Mouse (Mus musculus) intestine, postnatal 0 days (tissue): ENCODE measurements around the gene Rassf4. TPM values are rescaled to one million over a fixed set of nuclear protein-coding genes. Genes with fewer than 3 reads are reported as not detected.

Source experiments
- ATAC-seq: fragments of 200-750 bp; cut with Nextera tagmentation; 2 replicates; pipeline ENCODE4 v1.8.0; 2017; ENCODE audit warnings: mild to moderate bottlenecking, moderate TSS enrichment, moderate library complexity
- H3K27ac ChIP-seq: fragments of 300-500 bp; sonication (generic); 2 replicates; pipeline ENCODE4 v1.5.1; 2014; ENCODE audit warnings: mild to moderate bottlenecking, low read depth, low read length, moderate library complexity
- H3K27me3 ChIP-seq: fragments of 300-500 bp; sonication (generic); replicated peaks from 2 replicates; pipeline ENCODE4 v1.6.1; 2014; ENCODE audit warnings: low read length, mixed read lengths; ENCODE audit not compliant: control insufficient read depth, insufficient read depth
- H3K36me3 ChIP-seq: fragments of 300-500 bp; sonication (generic); 2 replicates; pipeline ENCODE4 v1.6.1; 2014; ENCODE audit warnings: mild to moderate bottlenecking, moderate library complexity; ENCODE audit not compliant: control insufficient read depth, insufficient read depth
- H3K4me1 ChIP-seq: fragments of 300-500 bp; sonication (generic); replicated peaks from 2 replicates; pipeline ENCODE4 v1.6.1; 2014; ENCODE audit warnings: antibody characterized with exemption, low read length, mixed read lengths; ENCODE audit not compliant: control insufficient read depth, insufficient read depth
- H3K4me2 ChIP-seq: fragments of 300-500 bp; sonication (generic); replicated peaks from 2 replicates; pipeline ENCODE4 v1.6.1; 2014; ENCODE audit warnings: low read depth, mild to moderate bottlenecking, moderate library complexity
- H3K4me3 ChIP-seq: fragments of 300-500 bp; sonication (generic); 2 replicates; pipeline ENCODE4 v1.5.1; 2014; ENCODE audit warnings: low read depth, low read length
- H3K9ac ChIP-seq: fragments of 300-500 bp; sonication (generic); 2 replicates; pipeline ENCODE4 v1.6.1; 2014; ENCODE audit warnings: mild to moderate bottlenecking, low read depth, low read length
- H3K9me3 ChIP-seq: fragments of 300-500 bp; sonication (generic); 2 replicates; pipeline ENCODE4 v1.6.1; 2016; ENCODE audit warnings: mixed run types; ENCODE audit not compliant: control insufficient read depth
- CTCF ChIP-seq: sonication (generic); IDR thresholded peaks from 2 replicates; pipeline ENCODE4 v1.5.1; 2016; ENCODE audit warnings: low read depth, mild to moderate bottlenecking, control low read depth, antibody characterized with exemption, moderate library complexity
- WGBS: fragments of 180-500 bp; shearing (Covaris S2); extraction: QIAGEN DNeasy Blood & Tissue Kit; methylation state at CpG from one replicate; pipeline ENCODE4 v1.1.7; 2014; 5-methylcytosine and 5-hydroxymethylcytosine counted together
- polyA plus RNA-seq: library from polyadenylated mRNA; unstranded; fragments of >200 nt; fragmentation: Nextera tagmentation; extraction: Ambion mirVana; gene quantifications from 2 replicates; pipeline ENCODE4 v1.2.1, GENCODE M21; 2015

Gene Rassf4
- polyA plus RNA-seq, 1 experiment from 2014 or later = 6.4 TPM

DNA sequence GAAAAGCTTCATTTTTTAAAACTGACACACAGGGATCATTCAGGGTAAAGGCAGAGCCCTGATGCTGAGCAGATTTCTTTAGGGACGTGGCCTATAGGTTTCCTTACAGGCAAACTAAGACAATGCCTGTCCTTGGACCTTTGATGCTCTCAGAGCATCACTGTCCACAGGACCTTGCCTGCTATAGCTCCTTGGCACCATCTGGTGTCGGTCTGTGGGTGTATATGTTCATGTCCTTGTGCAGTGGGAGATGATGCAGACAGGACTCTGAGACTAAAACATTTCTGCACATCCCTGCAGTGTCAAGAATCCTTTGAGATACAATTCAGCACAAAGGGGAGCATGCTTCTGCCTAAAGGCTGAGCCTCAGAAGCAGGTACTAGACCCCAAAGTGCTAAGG lies 23.7 kb upstream of the Rassf4 start:
- Histone ChIP-seq H3K27me3 (no peaks in the 10 kb centered on the region), H3K9me3 (no peaks in the 10 kb centered on the region), H3K4me1 (no peaks in the 10 kb centered on the region), H3K27ac (no peak overlapping the region), H3K9ac (no peak overlapping the region), H3K4me2 (no peak overlapping the region), H3K36me3 (no peaks in the 10 kb centered on the region), H3K4me3 (no peak overlapping the region)
- WGBS = 43% methylated on average over 2 of the region's 2 CpGs
- peak; percentile 87 for TF ChIP-seq CTCF
- ATAC-seq = no peak

- H3K27me3 ChIP-seq = no peaks in the 10 kb centered on the region
These were observed 20.6 kb upstream of the Rassf4 start for GRCm38 (mm10) chr6:116694346-116694745.

DNA sequence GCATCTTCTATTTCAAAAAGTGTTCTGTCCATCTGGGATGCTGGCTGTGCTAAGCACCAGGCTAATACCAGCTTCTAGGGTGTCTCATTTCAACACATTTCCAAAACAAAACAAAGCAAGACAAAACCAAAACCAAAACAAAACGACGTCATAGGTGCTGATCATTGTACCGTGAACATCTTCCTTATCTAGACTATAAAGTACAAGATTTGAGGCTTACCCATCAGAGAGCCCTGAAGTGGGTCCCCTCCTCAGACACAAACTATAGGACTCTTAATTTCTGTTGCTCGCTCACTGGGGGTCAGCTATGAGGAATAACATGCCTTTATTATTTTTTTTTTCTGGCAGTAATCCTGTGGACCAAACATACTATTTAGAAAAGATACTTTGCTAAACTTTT lies 19.9 kb upstream of the Rassf4 start:
- 71% methylated on average over 4 of the region's 4 CpGs for WGBS

More at GRCm38 (mm10) chr6:116694346-116694745, 20.6 kb upstream of the Rassf4 start:
- H3K36me3 ChIP-seq = no peaks in the 10 kb centered on the region
- no peak for ATAC-seq
- no peak overlapping the region for H3K4me3 ChIP-seq
- H3K9ac ChIP-seq = no peak overlapping the region
- WGBS = 69% methylated on average over 3 of the region's 3 CpGs
- H3K4me1 ChIP-seq = no peaks in the 10 kb centered on the region
- no peaks in the 10 kb centered on the region for H3K9me3 ChIP-seq
- no peak overlapping the region for H3K27ac ChIP-seq
- no peak overlapping the region for H3K4me2 ChIP-seq
- TF ChIP-seq CTCF = no peak

DNA sequence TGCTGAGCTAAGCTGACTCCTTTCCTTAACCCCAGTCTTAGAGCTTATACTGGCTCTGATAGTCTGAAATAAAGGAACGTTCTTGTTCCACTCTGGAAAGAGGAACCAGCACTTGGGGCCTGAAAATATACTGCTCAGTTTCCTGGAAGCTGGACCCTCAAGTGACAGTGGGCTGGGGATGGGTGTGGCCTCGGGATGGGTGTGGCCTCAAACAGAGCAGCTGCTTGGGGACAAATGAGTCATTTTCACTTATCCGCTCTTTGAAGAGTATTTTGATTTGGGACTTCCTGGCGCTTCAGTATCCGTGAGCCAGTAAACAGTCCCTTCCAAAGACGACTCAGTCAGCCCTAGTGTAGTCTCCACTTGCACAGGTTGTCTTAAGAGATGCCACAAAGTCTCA lies 8.6 kb upstream of the Rassf4 start:
- Histone ChIP-seq H3K9ac (no peak overlapping the region), H3K36me3 (no peaks in the 10 kb centered on the region), H3K4me1 (no peaks in the 10 kb centered on the region), H3K9me3 (no peaks in the 10 kb centered on the region), H3K27ac (no peak overlapping the region), H3K4me2 (no peak overlapping the region), H3K4me3 (no peak overlapping the region), H3K27me3 (no peaks in the 10 kb centered on the region)
- no peak for TF ChIP-seq CTCF
- WGBS = 18% methylated on average over 6 of the region's 6 CpGs
- no peak for ATAC-seq

More for the DNA sequence above, 19.9 kb upstream of the Rassf4 start:
- Histone ChIP-seq H3K27me3 (no peaks in the 10 kb centered on the region), H3K4me2 (no peak overlapping the region), H3K9ac (no peak overlapping the region), H3K36me3 (no peaks in the 10 kb centered on the region), H3K9me3 (no peaks in the 10 kb centered on the region), H3K27ac (no peak overlapping the region), H3K4me3 (no peak overlapping the region), H3K4me1 (no peaks in the 10 kb centered on the region)
- no peak for TF ChIP-seq CTCF
- ATAC-seq = no peak

- no peak for TF ChIP-seq CTCF
- Histone ChIP-seq H3K4me3 (no peak overlapping the region), H3K9ac (no peak overlapping the region), H3K27me3 (no peaks in the 10 kb centered on the region), H3K4me2 (no peak overlapping the region), H3K36me3 (no peaks in the 10 kb centered on the region), H3K27ac (no peak overlapping the region), H3K4me1 (no peaks in the 10 kb centered on the region), H3K9me3 (no peaks in the 10 kb centered on the region)
- 74% methylated on average over 5 of the region's 5 CpGs for WGBS
- no peak for ATAC-seq
These were observed 6.0 kb upstream of the Rassf4 start for GRCm38 (mm10) chr6:116679563-116680288.

GRCm38 (mm10) chr6:116677321-116677720 lies 3.6 kb upstream of the Rassf4 start:
- H3K4me1 ChIP-seq = peaks cover 6% of the 10 kb centered on the region
- 70% methylated on average over 6 of the region's 6 CpGs for WGBS
- H3K4me2 ChIP-seq = no peak overlapping the region
- TF ChIP-seq CTCF = no peak
- no peaks in the 10 kb centered on the region for H3K9me3 ChIP-seq
- no peaks in the 10 kb centered on the region for H3K27me3 ChIP-seq
- H3K9ac ChIP-seq = no peak overlapping the region
- ATAC-seq = no peak
- H3K36me3 ChIP-seq = no peaks in the 10 kb centered on the region
- H3K4me3 ChIP-seq = no peak overlapping the region
- no peak overlapping the region for H3K27ac ChIP-seq
